Mouse (Mus musculus) A20 (cell line): ENCODE data around the gene Tpi1.
A peak's percentile ranks its signal among the peaks of the same experiment; 100 is the strongest.
"Not testable (repeated sequence)": the region's sequence is repeated elsewhere in the genome, so short reads cannot be mapped to it uniquely, and the experiment has no call there.

Source experiments
- DNase-seq: peaks from one replicate; pipeline ENCODE4 v3.0.0-alpha.2; 2011; ENCODE audit warnings: low read depth, low spot score

The Tpi1 gene

DNA sequence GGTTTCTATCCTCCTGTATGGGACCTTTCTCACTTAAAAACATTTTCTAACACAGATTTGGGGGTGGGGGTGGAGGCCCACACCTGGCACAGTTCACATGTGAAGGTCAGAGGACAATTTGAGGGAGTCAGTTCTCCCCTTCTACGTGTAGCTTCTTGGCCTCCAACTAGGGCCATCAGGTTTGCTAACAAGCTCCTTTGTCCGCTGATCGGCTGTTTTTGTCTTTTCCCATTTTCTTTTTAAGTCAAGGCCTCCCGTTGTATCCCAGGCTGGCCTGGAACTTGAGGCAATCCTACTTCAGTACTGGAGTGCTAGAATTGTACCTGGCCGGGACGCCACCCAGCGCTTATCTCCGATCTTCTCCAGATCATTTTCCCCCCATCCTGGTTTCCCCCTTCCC is 17.6 kb upstream of the Tpi1 start:
- no peak for DNase-seq

DNA sequence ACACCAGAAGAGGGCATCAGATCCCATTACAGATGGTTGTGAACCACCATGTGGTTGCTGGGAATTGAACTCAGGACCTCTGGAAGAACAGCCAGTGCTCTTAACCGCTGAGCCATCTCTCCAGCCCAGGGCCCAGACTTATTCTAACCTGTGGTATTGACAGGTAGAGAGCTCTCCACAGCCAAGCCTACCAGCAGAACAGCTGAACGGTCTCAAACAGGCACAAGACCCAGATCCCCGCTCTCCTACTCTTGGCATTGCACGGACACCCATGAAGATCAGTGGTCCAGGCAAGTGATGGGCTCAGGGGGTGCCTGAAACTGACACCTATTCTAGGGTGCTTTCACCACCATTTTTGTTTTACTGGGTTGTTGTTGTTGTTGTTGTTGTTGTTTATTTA is 17.1 kb upstream of the Tpi1 start:
- not testable (repeated sequence) for DNase-seq

DNA sequence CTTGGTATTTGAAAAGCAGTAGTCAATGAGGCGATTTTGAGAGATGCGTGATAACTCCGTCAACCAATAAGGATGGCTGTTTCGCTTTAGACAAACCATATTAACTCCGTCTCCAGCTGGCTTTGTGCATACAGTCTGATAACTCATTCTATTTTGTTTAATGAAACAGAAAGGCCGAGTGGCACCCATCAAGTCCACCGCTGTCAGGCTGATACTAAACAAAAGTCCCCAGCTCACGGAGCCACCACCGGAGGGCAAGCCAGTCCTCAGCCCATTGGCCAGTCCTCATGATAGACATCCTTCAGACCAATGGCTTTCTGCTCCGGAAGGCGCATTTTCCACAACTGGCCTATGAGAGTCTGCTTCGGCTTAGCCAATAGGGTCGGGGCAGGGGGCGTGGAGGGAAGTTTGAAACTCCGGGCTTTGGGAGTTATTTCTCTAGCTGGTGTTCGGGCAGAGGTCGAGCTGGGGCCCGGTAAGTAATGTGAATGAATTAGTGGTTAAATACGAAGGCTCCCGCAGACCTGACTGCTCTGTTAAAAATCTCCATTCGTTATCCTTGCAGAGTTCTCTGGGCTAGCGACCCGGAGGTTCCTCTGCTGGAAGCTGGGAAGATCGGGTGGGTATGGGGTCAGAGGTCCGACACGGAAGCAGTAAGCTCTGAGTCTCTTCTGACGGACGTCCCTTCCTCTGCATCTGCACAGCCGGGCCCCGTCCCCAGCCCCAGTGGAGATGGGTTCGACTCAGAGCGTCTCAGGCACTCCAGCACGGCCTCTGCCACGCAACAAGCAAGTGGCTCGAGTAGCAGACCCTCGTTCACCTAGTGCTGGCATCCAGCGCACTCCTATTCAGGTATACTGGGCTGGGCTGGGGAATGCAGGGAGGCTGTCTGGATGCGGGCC is 16.0 kb upstream of the Tpi1 start:
- DNase-seq, result peak; percentile 97

DNA sequence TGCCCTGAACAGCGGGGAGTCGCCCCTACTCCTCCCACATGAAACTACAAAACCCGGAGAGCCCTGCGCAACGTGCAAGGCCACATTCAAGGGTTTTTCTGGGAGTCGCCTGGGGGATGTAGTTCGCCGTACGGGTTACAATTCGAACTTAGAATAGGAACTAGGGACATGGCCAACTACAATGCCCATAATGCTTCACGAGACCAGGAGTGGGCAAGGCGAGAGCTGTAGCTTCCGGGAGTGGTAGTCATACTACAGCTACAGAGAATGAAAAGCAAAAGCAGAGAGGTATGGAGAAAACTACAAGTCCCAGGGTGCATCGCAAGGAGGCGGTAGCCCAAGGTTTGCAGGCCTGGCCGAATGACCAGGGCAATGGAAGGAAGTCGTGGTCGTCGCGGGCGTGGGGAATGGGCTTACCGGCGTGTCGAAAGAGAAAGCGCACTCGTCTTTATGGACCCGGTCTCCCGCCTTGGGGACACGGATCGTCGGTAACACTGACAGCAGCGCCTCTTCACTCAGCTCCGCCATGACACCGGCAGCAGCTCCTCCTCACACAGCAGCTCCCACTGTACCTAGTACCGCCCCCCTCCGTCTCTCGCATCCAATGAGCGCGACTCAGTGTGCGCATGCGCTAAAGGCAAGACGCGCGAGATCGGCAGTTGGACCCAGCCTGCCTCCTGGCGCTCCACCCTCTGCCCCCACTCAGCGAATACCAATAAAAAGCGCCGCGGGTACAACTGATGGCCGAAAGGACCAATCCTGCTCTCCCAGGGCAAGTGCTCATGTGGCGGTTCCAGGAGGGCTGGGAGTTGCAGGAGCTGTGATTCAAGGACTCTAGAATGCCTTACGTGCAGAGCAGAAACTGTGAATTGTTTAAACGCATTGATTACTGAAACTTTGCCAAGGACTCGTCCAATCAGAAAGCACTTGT is 15.0 kb upstream of the Tpi1 start, which contains the start of the genes Usp5 and Cdca3:
TSS of gene Usp5 (minus strand) at position 617 of the 931 bp plus-strand sequence.
TSS of gene Cdca3 (plus strand) at position 680 of the 931 bp plus-strand sequence.
- DNase-seq, result peak; percentile 100

DNA sequence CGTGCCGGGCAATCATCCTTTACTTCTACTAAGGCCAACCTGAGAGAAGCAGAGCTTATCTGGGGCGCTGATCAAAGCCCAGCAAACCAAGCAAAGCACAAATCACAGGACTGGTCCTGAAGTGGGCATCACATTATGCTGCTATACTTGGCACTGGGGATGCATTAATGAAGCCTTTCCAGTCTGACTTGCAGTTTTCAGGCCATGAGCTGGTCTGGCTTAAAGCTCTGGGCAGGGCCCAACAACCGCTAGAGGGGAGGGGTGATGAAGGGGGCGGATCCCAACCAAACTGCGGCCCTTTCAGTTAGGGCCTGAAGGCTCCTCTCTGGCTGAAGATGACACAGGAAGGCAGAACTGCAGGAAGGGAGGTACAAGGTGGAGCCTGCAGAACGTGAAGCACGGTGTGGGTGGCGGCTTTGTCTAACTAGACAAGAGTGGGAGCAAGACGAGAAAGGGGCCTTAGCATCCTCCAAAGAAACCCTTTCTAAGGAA is 14.1 kb upstream of the Tpi1 start:
- peak; percentile 78 for DNase-seq

DNA sequence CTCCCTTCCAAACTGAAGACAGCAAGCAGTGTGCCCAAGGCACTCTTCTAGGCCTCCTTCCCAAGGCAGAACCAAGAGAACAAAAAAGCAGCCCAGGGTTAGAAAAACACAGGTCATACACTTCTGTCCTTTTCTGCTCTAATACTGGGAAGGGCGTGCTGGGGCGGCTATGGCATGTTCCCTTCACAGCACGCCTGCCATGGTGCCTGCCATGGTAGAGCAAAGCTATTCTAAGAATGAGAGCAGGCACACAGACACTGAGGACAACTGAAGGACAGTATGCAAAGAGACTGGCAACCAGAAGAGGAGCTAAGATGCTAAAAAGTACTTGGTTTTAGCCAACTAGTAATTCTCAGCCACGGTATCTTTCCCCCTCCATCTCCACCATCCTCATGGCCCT is 8.0 kb upstream of the Tpi1 start:
- no peak for DNase-seq

DNA sequence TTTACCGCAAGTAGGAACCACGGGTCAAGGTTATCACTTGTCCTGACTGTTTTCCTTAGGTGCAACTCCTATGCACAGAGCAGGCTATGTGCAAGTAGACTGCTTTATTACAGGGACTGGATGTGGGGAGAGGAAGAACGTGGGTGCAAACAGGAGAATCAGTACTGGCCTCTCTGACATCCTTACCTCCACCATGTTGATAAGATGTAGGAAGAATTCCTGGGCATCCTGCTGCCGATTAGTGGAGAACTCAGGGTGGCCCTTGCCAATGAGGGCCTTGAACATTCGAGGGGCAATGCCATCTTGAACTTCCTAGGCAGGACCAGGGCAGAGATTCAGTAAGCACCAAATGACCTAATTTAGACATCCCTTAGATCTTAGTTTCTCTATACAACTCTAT is 6.8 kb upstream of the Tpi1 start:
- DNase-seq, result no peak

DNA sequence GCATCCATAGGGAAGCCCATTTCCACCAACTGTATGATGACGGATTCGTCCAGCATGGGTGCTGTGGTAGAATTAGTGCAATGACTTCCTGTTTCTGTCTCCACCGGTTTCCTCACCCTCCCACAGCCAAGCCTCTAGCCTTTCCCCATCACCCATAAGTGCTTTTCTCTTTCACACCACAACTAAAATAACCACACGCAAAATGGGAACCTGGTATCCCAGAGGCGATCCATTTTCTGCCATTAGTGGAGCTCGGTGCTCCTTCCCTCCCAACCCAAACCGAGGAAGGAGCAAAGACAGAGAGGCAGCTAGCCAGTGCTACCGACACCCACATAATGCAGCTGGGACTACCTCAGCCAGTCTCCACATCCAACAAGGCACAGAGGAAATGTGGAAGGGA is 3.9 kb upstream of the Tpi1 start:
- DNase-seq, result no peak

DNA sequence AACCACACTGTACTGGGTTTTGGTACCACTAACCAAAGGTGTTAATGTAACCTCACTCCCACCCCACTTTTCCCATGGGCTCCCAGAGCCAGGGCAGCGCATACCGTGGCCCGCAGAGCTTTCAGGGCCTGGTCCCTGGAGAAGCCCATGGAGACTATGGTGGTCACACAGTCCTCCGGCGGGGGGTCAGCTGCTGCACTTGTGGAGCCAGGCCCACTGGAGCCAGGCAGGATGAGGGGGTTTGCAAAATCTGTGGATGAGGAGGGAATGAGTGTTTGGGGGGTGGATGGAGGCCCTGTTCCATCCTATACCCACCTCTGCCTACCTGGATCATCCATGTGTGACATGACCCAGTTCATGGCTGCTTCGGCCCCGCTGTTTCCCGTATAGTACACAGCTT is 3.5 kb upstream of the Tpi1 start:
- no peak for DNase-seq

DNA sequence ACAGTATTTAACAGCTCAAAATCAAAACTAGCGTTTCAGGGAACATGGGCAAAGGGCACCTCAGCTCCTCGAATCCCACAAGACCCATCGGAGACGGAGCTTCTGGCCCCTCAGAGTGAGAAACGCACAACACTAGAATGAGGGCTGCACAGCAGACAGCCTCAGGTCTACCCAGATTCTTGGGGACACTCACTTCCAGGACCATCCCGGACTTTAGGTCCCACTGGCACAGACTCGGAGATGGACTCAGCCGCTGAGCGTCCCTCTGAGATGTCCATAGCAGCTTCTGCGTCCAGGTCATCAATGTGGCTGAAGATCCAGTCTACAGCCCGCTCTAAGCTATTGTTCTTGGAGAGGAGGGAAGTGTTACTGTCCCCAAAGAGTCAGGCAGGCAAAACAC is 3.0 kb upstream of the Tpi1 start:
- DNase-seq, result no peak

DNA sequence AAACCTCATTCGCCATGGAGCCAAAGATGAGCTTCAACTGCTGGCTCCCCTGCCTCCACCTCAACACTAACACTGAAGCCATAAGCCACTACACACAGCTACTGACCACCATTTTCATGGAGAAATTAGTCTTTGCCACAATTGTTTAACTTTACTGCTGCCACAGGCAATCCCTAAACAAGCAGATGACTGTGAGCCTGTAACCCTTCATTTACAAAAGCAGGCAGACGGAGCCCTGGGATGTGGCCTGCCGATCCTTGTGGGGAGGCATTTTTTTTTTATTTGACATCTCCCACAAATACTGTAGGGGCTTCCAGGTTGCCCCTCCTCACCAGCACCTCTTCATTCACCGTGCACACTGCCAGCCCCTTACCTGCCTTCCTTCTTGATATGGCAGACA is 2.5 kb upstream of the Tpi1 start:
- DNase-seq, result no peak

DNA sequence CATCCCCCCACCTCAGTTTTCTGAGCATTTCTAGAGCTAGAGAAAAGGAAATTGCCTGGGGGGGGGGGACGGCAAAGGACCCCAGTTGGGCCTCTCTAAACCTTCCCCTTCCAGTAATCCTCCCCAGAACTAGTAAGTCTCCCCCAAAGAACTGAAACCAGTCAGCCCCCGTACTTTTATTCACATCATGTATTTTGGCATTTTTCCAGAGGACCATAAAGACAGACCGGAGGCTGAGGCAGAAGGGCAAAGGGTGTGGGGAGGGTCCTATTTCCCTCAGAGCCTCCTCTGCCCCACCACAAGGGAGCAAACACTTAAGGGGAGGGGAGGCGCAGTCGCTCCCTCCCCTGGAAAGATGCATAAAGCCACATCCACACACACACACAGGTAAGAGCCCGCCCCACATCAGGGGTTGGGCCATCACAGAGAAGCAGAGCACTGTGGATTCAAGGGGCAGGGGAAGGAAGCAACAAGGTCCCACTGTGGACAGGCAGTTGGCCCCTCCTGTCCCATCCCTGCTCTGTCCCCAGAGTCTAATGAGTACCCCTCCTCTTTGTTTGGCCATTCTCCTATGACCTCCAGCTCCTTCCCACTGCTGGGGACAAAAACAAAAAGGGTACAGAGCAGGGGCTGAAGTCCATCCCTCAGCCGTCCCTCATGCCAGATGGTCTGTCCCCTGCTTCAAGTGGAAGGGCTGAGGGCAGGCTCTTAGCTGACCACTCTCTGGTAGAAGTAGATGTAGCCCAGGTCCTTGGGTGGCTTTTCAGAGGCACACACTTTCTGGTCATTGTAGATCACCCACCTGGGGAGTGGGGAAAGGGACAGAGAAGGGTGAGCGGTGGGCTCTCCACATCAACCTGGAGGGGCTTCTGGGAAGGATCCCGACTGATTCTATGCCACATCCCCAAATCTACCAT is 1.0 kb upstream of the Tpi1 start:
- no peak for DNase-seq

DNA sequence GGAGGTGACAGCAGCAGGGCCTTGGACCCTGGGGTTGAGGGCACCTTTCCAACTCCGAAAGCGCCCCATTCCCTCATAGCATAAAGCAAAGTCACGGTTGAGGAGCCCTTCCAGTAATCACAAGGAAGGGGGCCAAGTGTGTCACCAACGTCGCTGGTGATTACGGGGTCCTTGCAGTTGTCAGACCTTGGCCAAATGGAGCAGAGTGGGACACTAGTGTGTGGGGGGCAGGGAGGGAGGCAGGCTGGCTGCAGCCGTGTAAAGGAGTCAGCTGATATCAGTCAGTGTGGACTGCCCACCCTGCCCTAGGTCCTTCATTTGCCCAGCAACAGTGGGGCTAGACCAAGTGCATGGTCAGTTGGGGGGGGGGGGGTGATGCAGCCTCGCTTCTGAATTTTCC is 352 bp upstream of the Tpi1 start:
- no peak for DNase-seq

DNA sequence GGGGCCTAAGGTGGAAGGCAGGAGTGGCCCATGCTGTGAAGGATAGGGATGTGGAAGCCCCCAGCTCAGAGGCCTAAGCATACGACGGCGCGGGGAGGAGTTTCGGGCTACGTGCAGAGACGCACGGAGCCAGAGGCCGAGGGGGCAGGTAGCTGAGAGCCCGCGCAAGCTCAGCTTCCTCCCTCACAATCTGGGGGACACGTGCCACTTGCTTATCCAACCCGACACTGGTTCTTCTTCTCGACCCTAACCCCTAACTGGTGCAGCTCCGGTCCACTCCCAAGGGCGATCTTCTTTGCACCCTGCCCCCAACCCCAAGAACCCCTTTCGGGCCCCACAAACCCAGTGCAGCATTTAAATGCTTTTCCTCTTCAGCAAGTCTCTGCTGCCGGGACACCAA is 600 bp downstream of the Tpi1 start:
- DNase-seq, result peak; percentile 84

DNA sequence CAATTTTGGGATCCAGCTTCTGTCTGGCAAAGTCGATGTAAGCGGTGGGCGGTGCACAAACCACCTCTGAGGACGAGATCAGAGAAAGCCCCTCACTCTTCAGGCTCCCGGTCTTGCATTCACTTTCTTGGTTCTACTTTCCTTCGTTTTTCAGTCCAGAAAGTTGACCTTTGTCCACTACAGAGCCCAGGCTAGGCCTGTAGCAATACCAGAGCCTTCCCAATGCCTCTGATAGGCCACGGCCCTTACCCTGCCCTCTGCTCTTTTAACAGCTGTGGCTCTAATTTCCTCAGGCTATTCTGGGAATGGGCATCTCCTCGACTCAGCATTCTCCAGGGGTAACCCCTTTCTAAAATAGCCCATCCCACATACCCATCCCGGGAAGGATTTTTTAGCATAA is 1.2 kb downstream of the Tpi1 start:
- DNase-seq, result no peak

DNA sequence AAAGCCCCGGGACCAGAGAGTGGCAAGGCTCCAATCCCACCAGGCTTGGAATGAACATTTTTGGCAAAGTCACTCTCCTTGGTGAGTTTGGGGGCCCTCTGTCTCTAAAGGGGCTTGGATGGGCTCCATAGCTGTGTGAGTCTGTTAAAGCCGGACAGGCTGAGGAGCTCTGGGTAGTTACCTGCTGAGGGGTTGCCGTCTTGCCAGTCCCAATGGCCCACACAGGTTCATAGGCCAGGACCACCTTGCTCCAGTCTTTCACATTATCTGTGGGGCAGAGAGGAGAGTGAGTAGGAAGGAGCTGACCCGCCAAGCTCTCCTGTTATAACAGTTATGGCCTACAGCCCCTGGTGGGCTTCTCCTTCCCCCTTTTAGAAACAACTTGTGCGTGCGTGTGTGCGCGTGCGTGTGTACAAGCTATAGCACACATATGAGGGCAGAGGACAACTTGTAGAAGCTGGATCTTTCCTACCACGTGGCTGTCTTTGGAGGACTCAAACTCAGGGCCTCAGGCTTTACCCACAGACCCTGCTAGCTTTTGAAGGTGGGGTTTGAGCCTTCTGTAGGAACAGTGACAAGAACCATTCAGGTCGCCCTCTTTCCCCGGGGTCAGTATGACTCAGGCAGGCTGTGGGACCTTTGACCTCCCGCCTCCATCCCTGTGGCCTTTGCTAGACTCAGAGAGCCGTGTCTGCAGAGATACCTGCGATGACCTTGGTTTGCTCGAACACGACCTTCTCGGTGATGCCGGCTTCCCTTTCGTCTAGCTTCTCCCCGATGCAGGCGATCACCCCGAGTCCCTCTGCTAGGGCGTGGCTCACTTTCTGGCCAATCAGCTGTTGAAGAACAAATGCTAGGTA is 2.2 kb downstream of the Tpi1 start:
- DNase-seq, result no peak

DNA sequence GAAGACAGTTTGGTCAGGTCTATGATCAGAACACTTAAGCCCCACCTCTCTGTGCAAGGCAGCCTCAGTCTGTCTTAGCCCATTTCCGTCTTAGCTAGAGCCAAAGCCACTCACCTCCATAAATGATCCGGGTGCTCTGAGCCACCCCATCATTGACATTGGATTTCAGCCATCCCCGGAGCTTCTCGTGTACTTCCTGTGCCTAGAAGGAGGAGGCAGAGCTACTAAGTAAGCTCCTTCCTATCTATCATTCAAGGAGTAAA is 2.8 kb downstream of the Tpi1 start:
- DNase-seq, result no peak

DNA sequence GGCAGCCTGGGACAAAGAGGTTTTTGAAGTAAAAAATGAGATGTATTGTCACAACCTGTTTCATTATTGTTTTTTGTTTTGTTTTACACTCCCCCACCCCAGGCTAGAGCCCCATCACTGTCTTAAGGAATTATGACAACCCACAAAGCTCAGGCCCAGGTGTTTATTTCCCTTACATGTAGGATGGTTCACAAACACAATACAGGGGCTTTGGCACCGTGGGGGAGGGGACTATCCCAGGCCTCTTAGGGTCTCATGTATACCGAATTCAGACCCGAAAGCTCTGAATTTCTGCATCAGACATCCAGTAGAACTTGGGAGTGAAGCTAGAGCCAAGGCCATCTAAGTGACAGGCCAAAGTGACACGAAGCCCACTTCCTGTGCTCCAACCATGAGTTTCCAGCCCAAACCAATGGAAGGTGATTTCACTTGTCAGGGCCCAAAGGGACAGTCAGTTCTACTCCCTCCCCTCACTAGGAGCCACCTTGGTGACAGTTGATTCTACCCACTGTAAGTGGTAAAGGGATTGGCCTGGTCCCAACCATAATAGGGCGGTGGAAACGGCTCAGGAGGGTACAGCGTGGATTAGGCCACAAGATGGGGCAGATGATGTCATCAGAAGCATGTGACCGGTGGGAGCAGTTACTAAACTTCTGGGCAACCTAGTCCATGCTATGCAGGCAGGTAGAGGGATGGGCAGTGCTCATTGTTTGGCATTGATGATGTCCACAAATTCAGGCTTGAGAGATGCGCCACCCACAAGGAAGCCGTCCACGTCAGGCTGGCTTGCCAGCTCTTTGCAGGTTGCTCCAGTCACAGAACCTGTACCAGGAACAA is 3.3 kb downstream of the Tpi1 start:
- DNase-seq, result not testable (repeated sequence)

DNA sequence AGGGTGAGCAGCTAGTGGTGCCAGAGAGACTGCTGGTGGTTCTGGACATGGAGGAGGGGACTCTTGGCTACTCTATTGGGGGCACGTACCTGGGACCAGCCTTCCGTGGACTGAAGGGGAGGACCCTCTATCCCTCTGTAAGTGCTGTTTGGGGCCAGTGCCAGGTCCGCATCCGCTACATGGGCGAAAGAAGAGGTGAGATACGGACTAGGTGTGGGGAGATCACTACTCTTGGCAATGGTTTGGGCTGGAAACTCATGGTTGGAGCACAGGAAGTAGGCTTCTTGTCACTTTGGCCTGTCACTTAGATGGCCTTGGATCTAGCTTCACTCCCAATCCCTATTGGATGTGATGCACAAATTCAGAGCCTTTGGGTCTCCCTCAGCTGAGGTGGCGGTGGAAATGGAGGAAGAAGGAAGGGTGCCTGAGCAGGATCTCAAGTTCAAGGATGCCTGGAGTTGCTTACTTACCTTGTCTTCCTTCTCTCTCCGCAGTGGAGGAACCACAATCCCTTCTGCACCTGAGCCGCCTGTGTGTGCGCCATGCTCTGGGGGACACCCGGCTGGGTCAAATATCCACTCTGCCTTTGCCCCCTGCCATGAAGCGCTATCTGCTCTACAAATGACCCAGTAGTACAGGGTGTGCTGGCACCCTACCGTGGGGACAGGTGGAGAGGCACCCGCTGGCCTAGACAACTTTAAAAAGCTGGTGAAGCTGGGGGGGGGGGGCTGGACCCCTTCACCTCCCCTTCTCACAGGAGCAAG is 4.1 kb downstream of the Tpi1 start:
- peak; percentile 60 for DNase-seq
